Mouse (Mus musculus) spleen, adult 2 months (tissue): Measurements from ENCODE around the gene Chchd10.

Experiments
- CTCF ChIP-seq: fragments of 200-500 bp; IDR thresholded peaks from 2 replicates; pipeline ENCODE4 v1.5.1; 2011; ENCODE audit warnings: mild to moderate bottlenecking, inconsistent platforms; ENCODE audit not compliant: insufficient read depth, insufficient read length, insufficient replicate concordance; ENCODE audit errors: extremely low read depth
- POLR2A ChIP-seq: fragments of 200-500 bp; IDR thresholded peaks from 2 replicates; pipeline ENCODE4 v1.6.1; 2011; ENCODE audit warnings: low read depth, low read length, inconsistent platforms

DNA sequence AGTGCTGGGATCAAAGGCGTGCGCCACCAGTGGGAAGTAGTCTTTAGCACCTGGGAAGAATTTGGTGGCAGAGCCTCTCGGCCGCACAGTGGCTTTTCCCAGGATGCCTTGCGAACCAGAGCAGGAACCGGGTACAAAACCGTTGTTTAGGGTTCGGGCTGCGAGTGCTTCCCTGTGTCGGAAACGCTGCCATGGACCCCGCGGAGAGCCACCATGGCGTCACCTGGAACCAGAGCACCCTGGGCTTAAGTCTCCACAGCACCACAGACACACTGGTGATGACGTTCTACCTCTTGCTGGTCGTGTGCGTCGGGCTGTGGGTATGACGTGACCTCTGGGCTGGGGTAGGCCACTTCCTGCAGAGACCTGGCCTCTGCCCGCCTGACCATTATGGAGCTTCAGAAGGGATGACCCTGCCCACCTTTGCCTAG lies 21.5 kb downstream of the Chchd10 start, which contains the start of gene Gm5134:
- no peak for TF ChIP-seq CTCF
- no peak for TF ChIP-seq POLR2A
